Mouse (Mus musculus): ENCODE data around the gene Vmn2r92.
"Not testable (repeated sequence)": the region's sequence is repeated elsewhere in the genome, so short reads cannot be mapped to it uniquely, and the experiment has no call there.

Vmn2r92 gene

GRCm38 (mm10) chr17:18151587-18151986, at the start of gene Vmn2r92:
TSS of gene Vmn2r92 (plus strand) at chr17:18151887.
- not testable (repeated sequence) for DNase-seq

GRCm38 (mm10) chr17:18102265-18102664, 49.4 kb upstream of the Vmn2r92 start:
- peak; percentile 18 for DNase-seq

- not testable (repeated sequence) for DNase-seq
These were observed 9.5 kb downstream of the Vmn2r92 start for GRCm38 (mm10) chr17:18161194-18161593.

- no peak for DNase-seq
These were observed 38.0 kb downstream of the Vmn2r92 start for GRCm38 (mm10) chr17:18189732-18190131.

- no peak for DNase-seq
These were observed 69.6 kb downstream of the Vmn2r92 start for GRCm38 (mm10) chr17:18221300-18221699.

- DNase-seq: no peak
These were observed 80.3 kb downstream of the Vmn2r92 start for GRCm38 (mm10) chr17:18231996-18232395.

GRCm38 (mm10) chr17:18236931-18237330, 85.2 kb downstream of the Vmn2r92 start:
- no peak for DNase-seq
